Mouse (Mus musculus): Measurements from ENCODE around the gene Etv3. TPM values are rescaled to one million over a fixed set of nuclear protein-coding genes. Genes with fewer than 3 reads are reported as not detected.
A peak's percentile ranks its signal among the peaks of the same experiment; 100 is the strongest.
"Not testable (repeated sequence)": the region's sequence is repeated elsewhere in the genome, so short reads cannot be mapped to it uniquely, and the experiment has no call there.

Etv3 gene
- polyA plus RNA-seq, 1 experiment from 2014 or later, result 15.7 TPM

GRCm38 (mm10) chr3:87545554-87545953 is 20.3 kb downstream of the Etv3 start:
- 44% methylated on average over 3 of the region's 3 CpGs for WGBS
- Histone ChIP-seq H3K9me3 (replicated peaks) (no peaks in the 10 kb centered on the region), H3K27me3 (peaks cover 5% of the 10 kb centered on the region; the same call in 1 of the 2 replicates), H3K36me3 (no peaks in the 10 kb centered on the region), H3K9ac (no peak overlapping the region), H3K4me2 (no peak overlapping the region), H3K4me3 (replicated peaks) (no peak overlapping the region), H3K27ac (no peak overlapping the region), H3K4me1 (peaks cover 28% of the 10 kb centered on the region)
- ATAC-seq (replicated peaks; ENCODE audit: low FRiP score), result peak; percentile 81

- peaks cover 12% of the 10 kb centered on the region for H3K27me3 ChIP-seq
- no peak overlapping the region for H3K27ac ChIP-seq
- WGBS, result 71% methylated on average over 10 of the region's 10 CpGs
- no peak overlapping the region for H3K9ac ChIP-seq
- H3K4me3 ChIP-seq (replicated peaks), result no peak overlapping the region
- H3K4me2 ChIP-seq, result no peak overlapping the region
- no peak for ATAC-seq (replicated peaks; ENCODE audit: low FRiP score)
- H3K9me3 ChIP-seq (replicated peaks), result no peaks in the 10 kb centered on the region
- H3K4me1 ChIP-seq, result peaks cover 26% of the 10 kb centered on the region
- H3K36me3 ChIP-seq, result no peaks in the 10 kb centered on the region
These were observed 21.1 kb downstream of the Etv3 start for GRCm38 (mm10) chr3:87546291-87546721.

- Histone ChIP-seq H3K4me2 (peak overlapping the region; percentile 49), H3K36me3 (no peaks in the 10 kb centered on the region), H3K9me3 (replicated peaks) (no peaks in the 10 kb centered on the region), H3K4me1 (peaks cover 18% of the 10 kb centered on the region), H3K4me3 (replicated peaks) (peak overlapping the region; percentile 17; the same call in 1 of the 2 replicates), H3K9ac (no peak overlapping the region), H3K27ac (no peak overlapping the region), H3K27me3 (peaks cover 21% of the 10 kb centered on the region)
- 16% methylated on average over 14 of the region's 14 CpGs for WGBS
- peak; percentile 17; the same call in 1 of the 2 replicates for ATAC-seq (replicated peaks; ENCODE audit: low FRiP score)
These were observed 24.7 kb downstream of the Etv3 start for GRCm38 (mm10) chr3:87549908-87550307.

- Histone ChIP-seq H3K4me1 (peaks cover 9% of the 10 kb centered on the region), H3K36me3 (no peaks in the 10 kb centered on the region), H3K27ac (no peak overlapping the region), H3K9ac (no peak overlapping the region), H3K4me3 (replicated peaks) (no peak overlapping the region), H3K9me3 (replicated peaks) (no peaks in the 10 kb centered on the region), H3K27me3 (peaks cover 19% of the 10 kb centered on the region), H3K4me2 (no peak overlapping the region)
- WGBS, result 93% methylated on average over 4 of the region's 4 CpGs
- no peak for ATAC-seq (replicated peaks; ENCODE audit: low FRiP score)
These were observed 27.1 kb downstream of the Etv3 start for GRCm38 (mm10) chr3:87552327-87552726.

- Histone ChIP-seq H3K9ac (no peak overlapping the region), H3K27ac (no peak overlapping the region), H3K4me3 (replicated peaks) (no peak overlapping the region), H3K9me3 (replicated peaks) (no peaks in the 10 kb centered on the region), H3K36me3 (no peaks in the 10 kb centered on the region), H3K27me3 (peaks cover 19% of the 10 kb centered on the region), H3K4me1 (peaks cover 9% of the 10 kb centered on the region), H3K4me2 (no peak overlapping the region)
- 62% methylated on average over 11 of the region's 11 CpGs for WGBS
- ATAC-seq (replicated peaks; ENCODE audit: low FRiP score), result no peak
These were observed 28.2 kb downstream of the Etv3 start for GRCm38 (mm10) chr3:87553196-87553935.

- H3K27ac ChIP-seq; H3K4me2 ChIP-seq; H3K4me3 ChIP-seq (replicated peaks); H3K9me3 ChIP-seq (replicated peaks); ATAC-seq (replicated peaks; ENCODE audit: low FRiP score); H3K9ac ChIP-seq; H3K4me1 ChIP-seq; H3K36me3 ChIP-seq: not testable (repeated sequence)
- peaks cover 19% of the 10 kb centered on the region for H3K27me3 ChIP-seq
- WGBS, result 85% methylated on average over 13 of the region's 13 CpGs
These were observed 29.7 kb downstream of the Etv3 start for GRCm38 (mm10) chr3:87554859-87555258.

- Histone ChIP-seq H3K9me3 (replicated peaks) (no peaks in the 10 kb centered on the region), H3K36me3 (no peaks in the 10 kb centered on the region), H3K9ac (no peak overlapping the region), H3K27me3 (peaks cover 11% of the 10 kb centered on the region; the same call in 1 of the 2 replicates), H3K4me3 (replicated peaks) (no peak overlapping the region), H3K27ac (no peak overlapping the region), H3K4me1 (no peaks in the 10 kb centered on the region), H3K4me2 (no peak overlapping the region)
- ATAC-seq (replicated peaks; ENCODE audit: low FRiP score), result no peak
- WGBS, result 49% methylated on average over 3 of the region's 3 CpGs
These were observed 30.9 kb downstream of the Etv3 start for GRCm38 (mm10) chr3:87556109-87556531.

GRCm38 (mm10) chr3:87556668-87557278 is 31.6 kb downstream of the Etv3 start:
- Histone ChIP-seq H3K4me2 (no peak overlapping the region), H3K4me1 (0 out of 2 replicates have a peak, but pooled peaks cover 1% of the 10 kb centered on the region), H3K9me3 (replicated peaks) (no peaks in the 10 kb centered on the region), H3K27ac (no peak overlapping the region), H3K36me3 (no peaks in the 10 kb centered on the region), H3K9ac (no peak overlapping the region), H3K4me3 (replicated peaks) (no peak overlapping the region), H3K27me3 (peaks cover 6% of the 10 kb centered on the region; the same call in 1 of the 2 replicates)
- 81% methylated on average over 12 of the region's 12 CpGs for WGBS
- no peak for ATAC-seq (replicated peaks; ENCODE audit: low FRiP score)

GRCm38 (mm10) chr3:87560156-87560555 is 34.9 kb downstream of the Etv3 start:
- H3K4me2 ChIP-seq, result no peak overlapping the region
- no peaks in the 10 kb centered on the region for H3K9me3 ChIP-seq (replicated peaks)
- H3K27ac ChIP-seq, result no peak overlapping the region
- no peaks in the 10 kb centered on the region for H3K36me3 ChIP-seq
- no peaks in the 10 kb centered on the region for H3K27me3 ChIP-seq
- no peak overlapping the region for H3K9ac ChIP-seq
- no peak overlapping the region for H3K4me3 ChIP-seq (replicated peaks)
- WGBS, result 58% methylated on average over 3 of the region's 3 CpGs
- no peak for ATAC-seq (replicated peaks; ENCODE audit: low FRiP score)
- H3K4me1 ChIP-seq, result 0 out of 2 replicates have a peak, but pooled peaks cover 2% of the 10 kb centered on the region

GRCm38 (mm10) chr3:87561434-87561833 is 36.2 kb downstream of the Etv3 start:
- no peak overlapping the region for H3K27ac ChIP-seq
- 65% methylated on average over 8 of the region's 8 CpGs for WGBS

GRCm38 (mm10) chr3:87562370-87562769 is 37.2 kb downstream of the Etv3 start:
- H3K4me3 ChIP-seq (replicated peaks), result no peak overlapping the region
- H3K9me3 ChIP-seq (replicated peaks), result no peaks in the 10 kb centered on the region
- no peak overlapping the region for H3K9ac ChIP-seq
- 5% methylated on average over 6 of the region's 6 CpGs for WGBS
- ATAC-seq (replicated peaks; ENCODE audit: low FRiP score), result no peak
- H3K27ac ChIP-seq, result no peak overlapping the region
- no peak overlapping the region for H3K4me2 ChIP-seq
- peaks cover 10% of the 10 kb centered on the region for H3K4me1 ChIP-seq
- H3K36me3 ChIP-seq, result no peaks in the 10 kb centered on the region
- H3K27me3 ChIP-seq, result no peaks in the 10 kb centered on the region

More at GRCm38 (mm10) chr3:87561434-87561833, 36.2 kb downstream of the Etv3 start:
- no peaks in the 10 kb centered on the region for H3K36me3 ChIP-seq
- no peak overlapping the region for H3K4me3 ChIP-seq (replicated peaks)
- no peak overlapping the region for H3K4me2 ChIP-seq
- H3K9ac ChIP-seq, result no peak overlapping the region
- peaks cover 10% of the 10 kb centered on the region for H3K4me1 ChIP-seq
- H3K27me3 ChIP-seq, result no peaks in the 10 kb centered on the region
- no peaks in the 10 kb centered on the region for H3K9me3 ChIP-seq (replicated peaks)
- no peak for ATAC-seq (replicated peaks; ENCODE audit: low FRiP score)

- Histone ChIP-seq H3K36me3 (no peaks in the 10 kb centered on the region), H3K4me2 (no peak overlapping the region), H3K9me3 (replicated peaks) (no peaks in the 10 kb centered on the region), H3K27ac (no peak overlapping the region), H3K9ac (no peak overlapping the region), H3K4me1 (peaks cover 10% of the 10 kb centered on the region), H3K4me3 (replicated peaks) (no peak overlapping the region), H3K27me3 (no peaks in the 10 kb centered on the region)
- ATAC-seq (replicated peaks; ENCODE audit: low FRiP score), result no peak
- WGBS, result 82% methylated on average over 5 of the region's 5 CpGs
These were observed 38.3 kb downstream of the Etv3 start for GRCm38 (mm10) chr3:87563466-87563865.
